Mouse (Mus musculus): Measurements from ENCODE around the gene Galp. TPM values are rescaled to one million over a fixed set of nuclear protein-coding genes. Genes with fewer than 3 reads are reported as not detected.

Galp gene
- not detected in 2 replicates for polyA plus RNA-seq (2012; ENCODE audit: insufficient read depth, insufficient read length, missing spikeins)

- Histone ChIP-seq H3K4me3 (ENCODE audit: insufficient read depth, low read length) (no peak within 1 kb of the TSS), H3K4me1 (ENCODE audit: control insufficient read depth, insufficient read depth, low read length) (no peaks in the 10 kb centered on the region), H3K27ac (ENCODE audit: insufficient read depth, low read depth, low read length) (no peak within 1 kb of the TSS)
- TF ChIP-seq POLR2A (IDR thresholded peaks at IDR 0.05; ENCODE audit: borderline replicate concordance, low read depth, low read length), result no peak
- TF ChIP-seq CTCF (IDR thresholded peaks at IDR 0.05; ENCODE audit: low read depth, low read length), result no peak
Measured at GRCm38 (mm10) chr7:6196790-6197189, at the start of gene Galp. Galp (plus strand) TSS chr7:6197090.

- Histone ChIP-seq H3K4me1 (ENCODE audit: control insufficient read depth, insufficient read depth, low read length) (peaks cover 83% of the 10 kb centered on the region), H3K27ac (ENCODE audit: insufficient read depth, low read depth, low read length) (no peak overlapping the region)
- TF ChIP-seq CTCF (IDR thresholded peaks at IDR 0.05; ENCODE audit: low read depth, low read length) (no peak), POLR2A (IDR thresholded peaks at IDR 0.05; ENCODE audit: borderline replicate concordance, low read depth, low read length) (no peak)
Measured at GRCm38 (mm10) chr7:6147688-6148087, 49.2 kb upstream of the Galp start.

GRCm38 (mm10) chr7:6151266-6151665 is 45.6 kb upstream of the Galp start:
- Histone ChIP-seq H3K4me1 (ENCODE audit: control insufficient read depth, insufficient read depth, low read length) (peaks cover 73% of the 10 kb centered on the region), H3K4me3 (ENCODE audit: insufficient read depth, low read length) (peak overlapping the region; percentile 25), H3K27ac (ENCODE audit: insufficient read depth, low read depth, low read length) (peak overlapping the region; percentile 82)
- TF ChIP-seq CTCF (IDR thresholded peaks at IDR 0.05; ENCODE audit: low read depth, low read length) (no peak), POLR2A (IDR thresholded peaks at IDR 0.05; ENCODE audit: borderline replicate concordance, low read depth, low read length) (no peak)

More at GRCm38 (mm10) chr7:6147688-6148087, 49.2 kb upstream of the Galp start:
- H3K4me3 ChIP-seq (ENCODE audit: insufficient read depth, low read length), result no peak overlapping the region

- H3K27ac ChIP-seq (ENCODE audit: insufficient read depth, low read depth, low read length), result peak overlapping the region; percentile 82
- peaks cover 72% of the 10 kb centered on the region for H3K4me1 ChIP-seq (ENCODE audit: control insufficient read depth, insufficient read depth, low read length)
- no peak overlapping the region for H3K4me3 ChIP-seq (ENCODE audit: insufficient read depth, low read length)
- TF ChIP-seq POLR2A (IDR thresholded peaks at IDR 0.05; ENCODE audit: borderline replicate concordance, low read depth, low read length) (no peak), CTCF (IDR thresholded peaks at IDR 0.05; ENCODE audit: low read depth, low read length) (no peak)
Measured at GRCm38 (mm10) chr7:6152036-6152435, 44.9 kb upstream of the Galp start.

GRCm38 (mm10) chr7:6153131-6153530 is 43.8 kb upstream of the Galp start:
- Histone ChIP-seq H3K4me3 (ENCODE audit: insufficient read depth, low read length) (no peak overlapping the region), H3K4me1 (ENCODE audit: control insufficient read depth, insufficient read depth, low read length) (peaks cover 63% of the 10 kb centered on the region), H3K27ac (ENCODE audit: insufficient read depth, low read depth, low read length) (peak overlapping the region; percentile 95)
- TF ChIP-seq CTCF (IDR thresholded peaks at IDR 0.05; ENCODE audit: low read depth, low read length), result no peak
- TF ChIP-seq POLR2A (IDR thresholded peaks at IDR 0.05; ENCODE audit: borderline replicate concordance, low read depth, low read length), result no peak

- H3K27ac ChIP-seq (ENCODE audit: insufficient read depth, low read depth, low read length), result peak overlapping the region; percentile 95
- peaks cover 53% of the 10 kb centered on the region for H3K4me1 ChIP-seq (ENCODE audit: control insufficient read depth, insufficient read depth, low read length)
- peak overlapping the region; percentile 87 for H3K4me3 ChIP-seq (ENCODE audit: insufficient read depth, low read length)
Measured at GRCm38 (mm10) chr7:6154164-6154563, 42.7 kb upstream of the Galp start.

GRCm38 (mm10) chr7:6155031-6155872 is 41.6 kb upstream of the Galp start:
- peaks cover 45% of the 10 kb centered on the region for H3K4me1 ChIP-seq (ENCODE audit: control insufficient read depth, insufficient read depth, low read length)
- peak overlapping the region; percentile 95 for H3K27ac ChIP-seq (ENCODE audit: insufficient read depth, low read depth, low read length)
- 0 out of 2 replicates have a peak, but pooled peaks have one; percentile 7 for TF ChIP-seq POLR2A (IDR thresholded peaks at IDR 0.05; ENCODE audit: borderline replicate concordance, low read depth, low read length)
- TF ChIP-seq CTCF (IDR thresholded peaks at IDR 0.05; ENCODE audit: low read depth, low read length), result no peak
- peak overlapping the region; percentile 87 for H3K4me3 ChIP-seq (ENCODE audit: insufficient read depth, low read length)

More at GRCm38 (mm10) chr7:6154164-6154563, 42.7 kb upstream of the Galp start:
- no peak for TF ChIP-seq POLR2A (IDR thresholded peaks at IDR 0.05; ENCODE audit: borderline replicate concordance, low read depth, low read length)
- TF ChIP-seq CTCF (IDR thresholded peaks at IDR 0.05; ENCODE audit: low read depth, low read length), result no peak

- TF ChIP-seq POLR2A (IDR thresholded peaks at IDR 0.05; ENCODE audit: borderline replicate concordance, low read depth, low read length) (no peak), CTCF (IDR thresholded peaks at IDR 0.05; ENCODE audit: low read depth, low read length) (no peak)
- Histone ChIP-seq H3K4me1 (ENCODE audit: control insufficient read depth, insufficient read depth, low read length) (peaks cover 41% of the 10 kb centered on the region), H3K27ac (ENCODE audit: insufficient read depth, low read depth, low read length) (peak within 1 kb of the TSS; percentile 95), H3K4me3 (ENCODE audit: insufficient read depth, low read length) (peak within 1 kb of the TSS; percentile 87)
Measured at GRCm38 (mm10) chr7:6155901-6156411, 40.9 kb upstream of the Galp start, which contains the start of gene Zfp787. Zfp787 (minus strand) TSS chr7:6155997.

GRCm38 (mm10) chr7:6156901-6157472 is 39.9 kb upstream of the Galp start:
- Histone ChIP-seq H3K27ac (ENCODE audit: insufficient read depth, low read depth, low read length) (no peak overlapping the region), H3K4me1 (ENCODE audit: control insufficient read depth, insufficient read depth, low read length) (peaks cover 30% of the 10 kb centered on the region), H3K4me3 (ENCODE audit: insufficient read depth, low read length) (peak overlapping the region; percentile 87)
- TF ChIP-seq CTCF (IDR thresholded peaks at IDR 0.05; ENCODE audit: low read depth, low read length) (no peak), POLR2A (IDR thresholded peaks at IDR 0.05; ENCODE audit: borderline replicate concordance, low read depth, low read length) (no peak)

Measured in bone marrow macrophage, adult 2 months (primary cell).